Mouse (Mus musculus) A20 (cell line): ENCODE results near the gene Shd.

Source experiments
- DNase-seq: peaks from one replicate; pipeline ENCODE4 v3.0.0-alpha.2; 2011; ENCODE audit warnings: low read depth, low spot score

The Shd gene

DNA sequence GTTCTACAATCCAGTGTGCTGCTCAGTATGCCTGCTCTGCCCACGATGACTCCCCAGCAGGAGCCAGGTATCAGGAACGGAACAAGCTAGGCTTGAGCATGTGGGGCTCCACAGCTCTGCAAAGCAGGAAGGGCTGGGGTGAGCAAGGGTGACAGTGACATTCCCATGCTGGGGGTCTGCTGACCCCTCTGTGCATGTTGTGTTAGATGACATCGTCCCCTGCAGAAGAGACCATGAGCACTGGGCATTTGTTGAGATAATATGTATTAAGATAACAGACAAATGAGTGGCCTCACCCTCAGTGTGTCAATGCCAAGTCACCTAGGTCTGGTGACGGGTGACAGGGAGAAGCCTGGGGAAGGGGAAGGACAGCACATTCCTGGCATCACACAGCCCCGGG, 54.7 kb downstream of the Shd start:
- DNase-seq: no peak
